Mouse (Mus musculus) cerebellum, adult 2 months (tissue): ENCODE results near the gene Hk2. TPM values are rescaled to one million over a fixed set of nuclear protein-coding genes. Genes with fewer than 3 reads are reported as not detected.
A peak's percentile ranks its signal among the peaks of the same experiment; 100 is the strongest.

ENCODE experiments used
- DNase-seq, 2 experiments: peaks; one replicate each; pipeline ENCODE4 v3.0.0; 2021
- H3K27ac ChIP-seq: fragments of 200-500 bp; 2 replicates; pipeline ENCODE4 v1.5.1; 2012; ENCODE audit warnings: low read length, control low read depth, inconsistent platforms; ENCODE audit not compliant: insufficient read depth
- H3K27me3 ChIP-seq: fragments of 200-500 bp; 2 replicates; pipeline ENCODE4 v1.6.1; 2012; ENCODE audit warnings: inconsistent platforms, mild to moderate bottlenecking, low read length, moderate library complexity; ENCODE audit not compliant: control insufficient read depth, insufficient read depth
- H3K4me1 ChIP-seq: fragments of 200-500 bp; 2 replicates; pipeline ENCODE4 v1.6.1; 2011; ENCODE audit warnings: low read length; ENCODE audit not compliant: control insufficient read depth, insufficient read depth
- H3K4me3 ChIP-seq: fragments of 200-500 bp; replicated peaks from 2 replicates; pipeline ENCODE3; 2011; ENCODE audit warnings: mild to moderate bottlenecking, low read depth, low read length, control low read depth; ENCODE audit not compliant: insufficient read depth
- CTCF ChIP-seq: fragments of 200-500 bp; IDR thresholded peaks from 2 replicates; pipeline ENCODE4 v1.5.1; 2011; ENCODE audit warnings: low read depth, mild to moderate bottlenecking, control low read depth, low read length, moderate library complexity, borderline replicate concordance; ENCODE audit not compliant: insufficient read depth
- POLR2A ChIP-seq: fragments of 200-500 bp; IDR thresholded peaks from 2 replicates; pipeline ENCODE4 v1.6.1; 2011; ENCODE audit warnings: low read length, control low read depth, borderline replicate concordance; ENCODE audit not compliant: insufficient read depth
- WGBS: fragments of 180-500 bp; shearing (Covaris S2); methylation state at CpG from one replicate; pipeline ENCODE4 v1.1.7; 2018; 5-methylcytosine and 5-hydroxymethylcytosine counted together
- polyA plus RNA-seq: library from polyadenylated mRNA; depleted of rRNA; stranded (reverse); fragments of >200 nt; gene quantifications from 2 replicates; pipeline ENCODE4 v1.2.3, GENCODE M21; 2012

Hk2 gene
- polyA plus RNA-seq, 1 experiment: 6.3 TPM

DNA sequence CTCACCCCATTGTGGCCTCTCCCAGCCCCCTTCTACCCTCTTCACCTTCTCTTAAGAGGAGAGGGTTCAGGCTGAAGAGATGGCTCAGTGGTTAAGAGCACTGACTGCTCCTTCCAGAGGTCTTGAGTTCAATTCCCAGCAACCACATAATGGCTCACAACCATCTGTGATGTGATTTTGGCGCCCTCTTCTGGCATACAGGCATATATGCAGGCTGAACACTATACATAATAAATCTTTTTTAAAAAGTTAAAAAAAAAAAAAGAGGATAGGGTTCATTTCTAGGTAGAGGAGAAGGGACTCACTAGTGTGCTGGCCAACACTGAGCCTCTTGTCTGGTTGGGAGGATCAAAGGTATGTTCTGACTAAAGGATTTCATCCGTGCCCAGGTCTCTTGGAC is 24.2 kb downstream of the Hk2 start:
- TF ChIP-seq CTCF (no peak), POLR2A (no peak)
- WGBS: 62% methylated on average over 2 of the region's 2 CpGs
- no peak overlapping the region for H3K4me3 ChIP-seq
- H3K4me1 ChIP-seq: peaks cover 25% of the 10 kb centered on the region
- no peaks in the 10 kb centered on the region for H3K27me3 ChIP-seq
- no peak for DNase-seq
- no peak overlapping the region for H3K27ac ChIP-seq

DNA sequence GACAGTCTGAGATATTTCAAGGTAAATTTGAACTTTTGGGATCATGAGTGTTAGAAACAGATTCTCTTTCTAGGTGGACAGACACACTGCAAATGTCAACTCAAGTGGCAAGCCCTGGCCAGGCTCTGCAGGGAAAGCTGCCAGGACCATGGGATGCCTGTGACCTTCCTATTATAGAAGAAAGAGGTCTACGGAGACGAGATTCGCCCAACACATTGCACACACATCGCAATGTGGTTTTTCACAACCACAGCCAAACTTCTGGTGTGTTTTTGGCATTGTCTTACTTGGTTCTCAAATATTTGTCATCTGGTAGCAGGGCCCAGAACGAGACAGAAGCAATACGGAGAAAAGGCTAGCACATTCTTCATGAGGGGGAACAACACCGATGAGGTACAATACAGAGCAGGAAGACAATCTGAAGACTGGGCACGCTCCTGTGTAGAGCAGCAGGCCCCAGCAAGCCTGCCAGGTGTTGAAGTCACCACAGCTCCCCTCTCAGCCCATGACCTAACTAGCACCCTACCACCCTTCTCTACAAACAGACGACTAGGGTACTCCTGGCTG is 26.1 kb downstream of the Hk2 start:
- Histone ChIP-seq H3K27ac (no peak overlapping the region), H3K4me1 (peaks cover 8% of the 10 kb centered on the region), H3K27me3 (no peaks in the 10 kb centered on the region), H3K4me3 (no peak overlapping the region)
- TF ChIP-seq POLR2A (no peak), CTCF (no peak)
- DNase-seq: peak; percentile 39 to 58
- 39% methylated on average over 9 of the region's 9 CpGs for WGBS

DNA sequence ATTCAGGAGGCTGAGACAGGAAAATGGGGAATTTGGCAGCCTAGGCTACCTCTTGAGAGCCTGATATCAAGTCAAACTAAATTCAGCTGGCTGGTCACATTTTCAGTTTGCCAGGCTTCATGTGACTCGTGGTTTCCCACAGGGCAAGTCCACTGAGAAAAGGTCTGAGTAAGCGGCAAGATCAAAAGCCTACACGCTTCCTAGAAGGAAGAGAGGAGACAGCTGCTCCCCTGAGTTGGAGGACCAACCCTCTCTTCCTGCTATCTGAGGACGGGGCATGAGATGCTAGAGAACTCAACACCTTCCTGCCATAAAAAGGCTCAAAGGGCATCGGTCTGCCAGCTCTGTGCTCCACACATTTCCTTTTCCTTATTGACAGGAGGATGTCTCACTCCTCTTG is 27.2 kb downstream of the Hk2 start:
- 62% methylated on average over 5 of the region's 5 CpGs for WGBS
- Histone ChIP-seq H3K27me3 (no peaks in the 10 kb centered on the region), H3K4me1 (peaks cover 6% of the 10 kb centered on the region), H3K27ac (no peak overlapping the region), H3K4me3 (no peak overlapping the region)
- no peak for DNase-seq
- TF ChIP-seq CTCF (no peak), POLR2A (no peak)

DNA sequence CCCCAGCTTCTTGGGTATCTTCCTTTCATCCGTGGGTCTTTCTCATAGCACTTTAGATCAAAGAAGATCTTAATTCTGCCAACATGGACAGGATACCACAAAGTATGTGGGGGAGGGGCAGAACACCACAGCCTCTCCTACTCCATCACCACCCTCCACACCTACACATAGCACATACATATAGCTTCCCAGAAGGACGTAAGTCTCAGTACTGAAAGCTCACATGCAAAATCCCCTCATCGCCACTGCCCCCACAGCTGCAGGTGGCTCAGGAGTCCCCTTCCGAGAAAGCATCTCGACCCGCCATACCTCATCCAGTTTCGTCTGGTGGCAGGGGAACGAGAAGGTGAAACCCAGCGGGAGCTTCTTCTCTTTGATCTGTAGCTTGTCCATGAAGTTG is 29.7 kb downstream of the Hk2 start:
- 94% methylated on average over 9 of the region's 9 CpGs for WGBS
- Histone ChIP-seq H3K4me3 (no peak overlapping the region), H3K27me3 (no peaks in the 10 kb centered on the region), H3K27ac (no peak overlapping the region), H3K4me1 (peaks cover 4% of the 10 kb centered on the region)
- DNase-seq: no peak
- TF ChIP-seq POLR2A (no peak), CTCF (no peak)

DNA sequence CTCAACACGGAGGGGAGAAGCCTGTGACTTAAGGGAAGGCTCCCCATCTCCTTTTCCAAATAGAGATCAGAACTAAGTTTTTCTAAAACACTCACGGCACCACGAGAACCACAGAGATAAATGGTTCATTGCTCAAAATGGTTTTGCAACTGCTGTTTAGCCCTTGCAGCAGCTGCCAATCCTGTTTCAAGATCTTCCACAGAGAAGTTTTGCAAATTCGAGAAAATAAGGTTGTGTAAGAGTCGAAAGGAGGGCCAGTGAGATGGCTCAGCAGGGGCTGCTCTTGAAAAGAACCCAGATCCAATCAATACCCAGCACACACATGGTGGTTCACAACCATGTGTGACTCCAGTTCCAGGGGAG is 32.8 kb downstream of the Hk2 start:
- H3K27ac ChIP-seq: no peak overlapping the region
- H3K4me1 ChIP-seq: no peaks in the 10 kb centered on the region
- WGBS: 86% methylated on average over 5 of the region's 5 CpGs
- TF ChIP-seq CTCF (no peak), POLR2A (no peak)
- H3K4me3 ChIP-seq: no peak overlapping the region
- no peak for DNase-seq
- H3K27me3 ChIP-seq: no peaks in the 10 kb centered on the region

DNA sequence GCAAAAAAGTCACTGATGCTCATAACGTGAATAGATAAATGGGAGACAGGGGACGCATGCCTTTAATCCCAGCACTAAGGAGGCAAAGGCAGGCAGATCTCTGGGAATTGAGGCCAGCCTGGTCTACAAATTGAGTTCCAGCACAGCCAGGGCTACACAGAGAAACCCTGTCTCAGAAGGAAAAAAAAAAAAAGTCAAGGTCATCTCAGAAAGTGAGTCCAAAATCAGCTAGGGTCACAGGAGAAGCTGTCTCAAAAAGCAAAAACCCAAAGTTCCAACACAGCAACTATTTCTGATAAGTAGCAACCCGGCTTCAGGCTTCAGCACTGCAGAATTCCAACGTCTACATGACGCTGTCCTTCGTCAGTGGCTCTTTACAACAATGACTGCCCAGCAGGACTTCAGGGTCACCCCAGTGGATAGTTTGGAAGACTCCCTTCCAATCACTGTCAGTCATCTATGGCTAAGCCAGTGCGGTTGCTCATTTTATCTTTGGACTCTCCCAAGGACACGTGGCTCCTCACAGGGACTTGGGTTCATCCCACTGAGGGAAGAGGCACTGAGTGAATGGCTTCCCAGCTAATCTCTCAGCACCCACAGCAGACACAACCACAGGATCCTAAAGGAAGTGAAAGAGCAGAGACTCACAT is 33.3 kb downstream of the Hk2 start:
- TF ChIP-seq CTCF (no peak), POLR2A (no peak)
- WGBS: 83% methylated on average over 8 of the region's 8 CpGs
- no peak for DNase-seq
- no peak overlapping the region for H3K4me3 ChIP-seq
- H3K4me1 ChIP-seq: no peaks in the 10 kb centered on the region
- H3K27me3 ChIP-seq: no peaks in the 10 kb centered on the region
- no peak overlapping the region for H3K27ac ChIP-seq

DNA sequence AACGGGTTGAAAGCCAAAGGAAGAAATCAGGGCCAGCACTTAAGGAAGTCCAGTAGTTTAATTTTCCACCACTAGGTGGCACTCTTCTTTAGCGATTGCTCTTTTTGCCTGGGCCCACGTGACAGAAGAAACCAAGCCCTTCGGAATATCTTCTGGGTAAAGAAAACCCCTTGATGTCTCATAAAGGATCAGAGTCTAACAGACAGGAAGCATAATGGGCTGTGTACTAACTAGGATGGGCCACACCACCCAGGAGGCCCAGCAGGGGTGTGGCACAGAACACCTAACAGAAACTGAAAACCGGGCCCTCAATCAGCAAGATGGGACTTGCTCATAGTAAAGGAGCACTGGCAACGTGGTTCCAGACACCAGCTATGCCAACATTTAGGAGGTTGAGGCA is 34.0 kb downstream of the Hk2 start:
- TF ChIP-seq POLR2A (no peak), CTCF (peak; percentile 56; the same call in 1 of the 2 replicates)
- no peaks in the 10 kb centered on the region for H3K27me3 ChIP-seq
- WGBS: 9% methylated on average over 6 of the region's 6 CpGs
- H3K4me1 ChIP-seq: no peaks in the 10 kb centered on the region
- peak overlapping the region; percentile 27 for H3K4me3 ChIP-seq
- no peak overlapping the region for H3K27ac ChIP-seq
- peak; percentile 46 to 61 for DNase-seq
